Mouse (Mus musculus) heart, postnatal 25 days (tissue): ENCODE measurements around the gene Lrrc8e. TPM values are rescaled to one million over a fixed set of nuclear protein-coding genes. Genes with fewer than 3 reads are reported as not detected.

Experiments used
- DNase-seq: peaks from one replicate; pipeline ENCODE4 v3.0.0; 2022; ENCODE audit warnings: low spot score
- intact Hi-C: fragments of 180-260 bp; cut with DNase I; formaldehyde crosslinking; loops from one replicate; pipeline ENCODE4 v1.15.1; 2025
- total RNA-seq, 2 experiments: library from RNA; stranded (reverse); gene quantifications; 2 replicates each; pipeline ENCODE4 v1.2.3; 2021

Lrrc8e gene
- under 1 TPM; 0.08 to 0.34 TPM for total RNA-seq

DNA sequence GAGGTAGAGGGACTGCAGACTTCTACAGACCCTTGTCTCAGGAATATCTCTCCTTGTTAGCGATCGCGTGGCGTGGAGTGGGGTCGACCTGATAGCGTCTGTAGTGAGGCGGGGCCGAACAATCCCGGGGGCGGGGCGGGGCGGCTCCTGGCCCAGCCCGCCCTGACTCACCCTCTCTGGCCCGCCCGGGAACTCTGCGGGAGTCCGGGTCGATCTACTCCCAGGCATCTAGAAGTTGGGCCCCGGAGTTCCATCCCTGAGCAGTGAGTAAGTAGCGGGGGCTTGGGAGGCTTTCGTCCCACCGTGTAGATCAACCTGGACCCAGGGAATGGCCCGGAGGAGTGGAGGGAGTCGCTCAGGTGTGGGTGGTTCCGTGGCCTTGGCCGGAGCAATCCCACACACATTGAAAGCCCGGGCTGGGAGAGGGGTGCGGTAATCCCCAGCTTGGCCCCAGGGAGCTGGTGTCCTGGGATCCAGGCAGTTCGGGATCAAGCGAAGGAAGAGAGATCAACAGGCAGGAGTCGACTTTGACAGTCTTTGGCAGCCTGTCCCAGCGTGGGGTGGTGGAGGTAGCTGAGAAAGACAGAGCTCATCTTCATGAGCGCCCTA lies at the start of gene Lrrc8e:
Lrrc8e (plus strand) TSS at position 89 of the 609 bp plus-strand sequence.
- intact Hi-C loops: no loop called here
- no peak for DNase-seq

DNA sequence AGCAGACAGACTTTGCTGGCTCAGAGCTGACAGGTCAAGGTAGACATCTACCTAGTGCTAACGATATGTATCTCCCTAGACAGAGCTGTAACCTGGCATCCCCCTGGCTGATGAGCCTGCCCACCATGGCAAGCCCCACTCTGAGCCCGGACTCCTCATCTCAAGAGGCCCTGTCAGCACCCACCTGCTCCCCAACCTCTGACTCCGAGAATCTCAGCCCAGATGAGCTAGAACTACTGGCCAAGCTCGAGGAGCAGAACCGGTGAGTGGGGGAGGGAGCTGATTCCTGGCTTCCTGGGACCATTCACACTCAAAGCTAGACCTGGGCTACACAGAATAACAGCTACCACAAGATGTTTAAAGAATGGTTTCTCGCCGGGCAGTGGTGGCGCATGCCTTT lies 43.2 kb upstream of the Lrrc8e start:
- no peak for DNase-seq
- intact Hi-C loops: no loop called here

DNA sequence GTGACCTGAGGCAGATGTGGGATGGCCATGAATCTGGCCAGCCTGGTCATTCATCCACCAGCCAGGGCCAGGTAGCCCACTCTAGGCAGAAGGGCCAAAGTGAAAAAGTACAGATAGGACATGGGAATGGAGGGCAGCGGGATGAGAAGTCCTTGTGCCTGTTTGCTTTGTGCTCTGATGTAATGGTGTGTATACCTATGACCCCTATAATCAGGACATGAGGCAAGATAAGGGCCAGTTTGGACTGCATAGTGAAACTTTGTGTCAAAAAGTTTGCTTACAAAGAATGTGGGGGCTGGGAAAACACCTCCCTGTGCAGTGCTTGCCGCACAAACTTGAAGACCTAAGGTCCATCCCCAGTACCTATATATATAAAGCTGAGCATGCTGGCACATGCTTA lies 40.5 kb upstream of the Lrrc8e start:
- intact Hi-C loops: no loop called here
- DNase-seq: no peak

DNA sequence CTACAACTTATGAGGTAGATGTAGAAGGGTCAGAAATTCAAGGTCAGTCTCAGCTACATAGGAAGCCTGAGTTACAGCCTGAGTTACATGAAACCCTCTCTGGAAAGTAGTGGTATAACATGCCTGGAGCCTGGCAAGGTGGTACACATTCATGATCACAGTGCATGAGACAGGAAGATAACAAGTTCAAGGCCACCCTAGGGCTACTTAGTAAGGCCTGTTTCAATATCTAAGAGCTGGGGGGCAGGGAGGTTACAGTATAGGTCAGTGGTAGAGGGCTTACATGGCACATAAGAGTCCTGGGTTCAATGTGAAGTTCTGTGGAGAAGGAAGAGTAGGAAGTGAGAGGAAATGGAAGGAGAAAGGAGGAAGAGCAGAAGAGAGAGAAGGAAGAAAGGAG lies 38.0 kb upstream of the Lrrc8e start:
- intact Hi-C loops: no loop called here
- no peak for DNase-seq

DNA sequence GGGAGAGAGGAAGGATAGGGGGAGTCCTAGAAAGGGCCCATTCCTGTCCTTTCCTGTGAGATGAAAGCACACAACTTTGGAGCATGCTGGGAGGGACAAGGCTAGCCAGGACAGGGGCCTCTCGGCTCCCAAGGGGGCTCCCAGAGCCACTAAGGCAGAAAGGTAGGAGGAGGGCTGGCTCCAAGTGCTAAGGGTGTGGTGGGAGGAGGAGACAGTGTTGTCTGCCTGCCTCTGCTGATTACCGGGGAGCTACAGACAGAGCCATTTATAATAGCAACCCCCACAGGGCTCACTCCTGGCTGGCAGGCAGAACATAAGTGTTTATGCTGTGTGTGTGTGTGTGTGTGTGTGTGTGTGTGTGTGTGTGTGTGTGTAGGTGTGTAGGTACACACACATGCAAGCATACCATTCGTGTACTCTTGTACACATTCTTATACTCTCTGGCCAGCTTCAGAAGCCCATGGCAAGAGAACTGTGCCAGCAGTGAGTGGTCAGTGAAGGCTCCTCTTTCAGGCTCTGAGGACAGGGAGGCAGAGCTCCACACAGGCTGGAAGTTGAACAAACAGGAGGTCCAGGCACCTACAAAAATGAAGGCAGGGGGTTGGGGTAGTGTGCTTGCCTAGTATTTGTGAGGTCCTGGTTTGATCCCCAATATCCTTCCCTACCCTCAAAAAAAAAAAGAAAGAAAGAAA lies 37.5 kb upstream of the Lrrc8e start:
- DNase-seq: no peak
- intact Hi-C loops: no loop called here

DNA sequence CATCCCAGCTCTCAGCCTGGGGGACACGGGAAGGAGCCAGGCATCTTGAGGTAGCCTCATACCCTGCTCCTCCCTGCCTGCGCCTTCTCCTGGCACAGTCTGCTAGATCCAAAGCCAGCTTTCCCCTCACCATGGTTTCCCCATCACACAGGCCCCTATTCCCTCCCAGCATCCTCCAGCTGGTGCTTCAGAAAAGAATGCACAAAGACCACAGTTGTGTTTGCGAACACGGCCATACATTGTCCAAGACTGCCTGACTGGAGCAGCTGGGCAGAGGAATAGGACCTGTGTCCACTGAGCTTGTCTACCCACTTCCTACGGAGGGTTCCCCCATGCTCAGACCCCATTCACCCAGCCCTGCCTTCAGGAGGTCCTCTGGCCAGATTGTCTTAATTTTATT lies 34.3 kb upstream of the Lrrc8e start:
- intact Hi-C loops: loop anchor here (5.0 kb wide), 3 partner anchors 65 to 180 kb away; partner anchors contain the start of gene Ctxn1
- no peak for DNase-seq

DNA sequence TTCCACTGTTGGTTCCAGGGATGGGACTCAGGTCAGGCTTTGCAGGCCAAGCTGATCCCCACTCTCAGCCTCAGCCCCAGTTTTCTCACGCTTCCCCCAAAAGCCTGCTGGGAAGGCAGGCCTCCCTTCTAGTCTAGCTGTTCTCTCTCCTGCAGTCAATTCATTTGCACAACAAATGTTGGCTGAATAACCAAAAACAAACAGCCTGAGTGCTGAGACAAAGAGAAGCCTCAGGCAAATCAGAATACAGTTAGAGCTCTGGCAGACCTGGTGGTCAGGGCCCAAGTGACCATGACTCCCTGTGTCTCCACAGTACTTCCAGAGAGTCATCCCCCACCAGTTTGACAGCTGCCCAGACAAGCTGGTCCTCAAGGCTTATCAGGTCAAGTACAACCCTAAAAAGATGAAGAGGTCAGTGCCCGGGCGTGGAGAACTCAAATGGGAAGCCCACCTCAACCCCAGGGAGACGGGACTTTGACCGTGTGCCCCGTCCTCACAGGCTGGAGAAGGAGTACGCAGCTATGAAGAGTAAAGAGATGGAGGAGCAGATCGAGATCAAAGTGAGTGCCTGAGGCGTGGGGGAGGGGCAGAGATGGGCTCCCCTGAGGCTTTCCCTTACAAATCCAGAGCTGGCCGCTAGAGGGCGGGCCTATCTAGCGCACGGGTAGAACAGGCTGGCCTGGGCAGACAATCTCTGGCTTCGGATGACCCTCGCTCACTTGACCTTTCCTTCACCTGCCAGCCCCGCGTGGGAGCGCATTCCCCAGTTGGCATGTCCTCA lies 33.6 kb upstream of the Lrrc8e start:
- intact Hi-C loops: loop anchor here (5.0 kb wide), 3 partner anchors 64 to 179 kb away; partner anchors contain the start of gene Ctxn1
- DNase-seq: peak; percentile 58

DNA sequence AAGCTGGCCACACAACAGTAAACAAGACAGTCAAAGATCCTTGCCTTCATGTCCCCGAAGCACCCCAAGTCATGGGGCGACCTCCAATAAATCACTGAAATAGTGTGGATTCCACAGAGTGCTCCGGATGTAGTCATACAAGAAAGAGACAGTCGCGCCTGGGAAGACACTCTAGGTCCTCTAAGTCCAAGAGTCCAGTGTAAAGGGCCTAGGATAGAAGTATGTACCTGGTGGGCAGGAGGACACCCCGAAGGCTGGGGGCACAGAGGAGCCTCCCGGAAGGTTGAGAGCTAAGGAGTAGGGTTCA lies 33.1 kb upstream of the Lrrc8e start:
- intact Hi-C loops: loop anchor here (5.0 kb wide), 3 partner anchors 64 to 179 kb away; partner anchors contain the start of gene Ctxn1
- no peak for DNase-seq

DNA sequence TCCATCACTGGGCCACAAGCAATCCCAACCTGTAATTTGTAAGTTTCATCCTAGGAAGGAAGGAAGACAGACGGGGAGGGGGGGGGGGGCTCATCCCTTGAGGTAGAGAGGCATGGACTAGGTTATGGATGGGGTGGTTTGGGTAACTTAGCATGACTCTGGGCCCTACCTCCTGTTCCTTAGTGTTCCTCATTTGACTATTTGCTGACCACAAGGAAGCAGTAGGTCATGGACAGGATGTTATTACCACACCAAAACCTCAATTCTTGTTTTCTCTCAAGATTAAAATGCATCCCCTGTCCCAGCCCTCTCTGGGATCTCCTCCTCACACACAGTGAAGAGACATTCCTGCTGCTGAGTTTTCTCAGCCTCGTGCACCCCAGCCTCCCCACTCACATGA lies 25.3 kb upstream of the Lrrc8e start:
- intact Hi-C loops: no loop called here

DNA sequence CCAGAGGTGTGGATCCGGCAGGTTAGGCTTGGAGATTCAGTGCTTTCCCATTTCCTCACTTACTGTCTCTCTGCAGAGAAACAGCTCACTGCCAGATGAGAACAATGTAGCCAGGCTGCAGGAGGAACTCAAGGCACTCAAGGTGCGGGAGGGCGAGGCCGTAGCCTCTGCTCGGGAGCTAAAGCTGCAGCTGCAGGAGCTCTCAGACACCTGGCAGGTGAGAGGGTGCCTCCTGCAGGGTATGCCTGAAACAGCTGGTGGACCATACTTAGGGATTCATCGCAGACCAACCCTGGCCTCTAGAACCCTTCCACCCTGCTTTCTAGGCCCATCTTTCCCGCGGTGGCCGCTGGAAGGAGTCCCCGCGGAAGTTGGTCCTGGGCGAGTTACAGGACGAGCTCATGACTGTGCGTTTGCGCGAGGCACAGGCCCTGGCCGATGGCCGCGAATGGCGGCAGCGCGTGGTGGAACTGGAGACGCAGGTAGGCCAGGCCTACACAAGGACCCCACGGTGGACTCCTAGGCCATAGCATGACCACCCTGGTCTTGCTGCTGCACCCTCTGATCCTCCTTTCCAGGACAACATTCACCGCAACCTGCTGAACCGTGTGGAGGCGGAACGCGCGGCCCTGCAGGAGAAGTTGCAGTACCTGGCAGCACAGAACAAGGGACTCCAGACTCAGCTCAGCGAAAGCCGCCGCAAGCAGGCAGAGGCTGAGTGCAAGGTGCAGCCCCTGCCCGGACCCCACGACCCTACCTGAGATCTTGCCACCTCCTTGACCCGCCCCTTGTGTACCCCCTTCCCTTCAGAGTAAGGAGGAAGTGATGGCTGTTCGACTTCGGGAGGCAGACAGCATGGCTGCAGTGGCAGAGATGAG lies 21.1 kb upstream of the Lrrc8e start:
- intact Hi-C loops: no loop called here
- DNase-seq: no peak

More for the DNA sequence above, 25.3 kb upstream of the Lrrc8e start:
- no peak for DNase-seq

DNA sequence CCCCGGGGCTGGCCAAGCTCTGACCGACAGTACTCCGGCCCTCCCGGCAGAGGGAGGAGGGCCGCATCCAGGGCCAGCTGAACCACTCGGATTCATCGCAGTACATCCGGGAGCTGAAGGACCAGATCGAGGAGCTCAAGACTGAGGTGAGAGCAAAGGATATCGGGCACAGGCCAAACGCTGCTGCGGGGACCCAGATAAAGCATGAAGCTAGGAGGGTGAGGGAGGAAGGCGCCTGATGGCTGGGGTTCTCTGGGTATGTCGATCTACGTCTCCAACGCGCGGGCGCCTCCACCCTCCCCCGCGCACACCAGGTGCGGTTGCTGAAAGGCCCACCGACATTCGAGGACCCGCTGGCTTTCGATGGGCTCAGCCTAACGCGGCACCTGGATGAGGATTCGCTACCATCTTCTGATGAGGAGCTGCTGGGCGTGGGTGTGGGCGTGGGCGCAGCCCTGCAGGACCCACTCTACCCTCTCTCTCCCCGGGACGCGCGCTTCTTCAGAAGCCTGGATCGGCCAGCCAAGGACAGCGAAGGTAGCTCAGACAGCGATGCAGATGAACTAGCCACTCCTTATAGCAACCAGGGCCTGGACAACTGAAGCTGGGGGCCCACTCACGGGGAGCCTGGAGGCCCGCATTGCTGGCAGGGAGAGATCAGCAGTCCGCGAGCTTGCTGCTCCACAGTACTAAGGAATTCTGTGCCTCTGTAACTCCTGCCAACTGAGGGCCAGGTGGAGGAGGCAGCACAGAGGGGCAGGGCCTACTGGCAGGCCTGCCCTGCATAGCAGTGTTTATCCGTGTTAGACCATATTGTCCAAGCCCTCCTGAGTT lies 20.2 kb upstream of the Lrrc8e start:
- intact Hi-C loops: no loop called here
- no peak for DNase-seq

DNA sequence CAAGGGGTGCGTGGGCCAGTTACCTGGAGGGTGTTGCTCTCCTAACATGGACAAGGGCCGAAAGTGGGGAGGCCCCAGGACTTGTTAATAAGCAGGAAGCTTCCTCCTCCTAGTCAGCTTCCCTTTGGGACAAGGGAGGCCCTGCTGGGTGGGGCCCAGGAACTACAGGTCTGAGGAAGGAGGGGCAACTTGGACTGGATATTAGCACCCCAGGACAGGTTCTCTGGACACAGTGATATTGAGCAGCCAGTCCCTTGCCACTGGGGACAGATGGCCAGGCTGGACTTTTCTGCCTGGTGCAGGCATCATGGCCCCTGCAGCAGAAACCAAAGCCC lies 19.6 kb upstream of the Lrrc8e start:
- intact Hi-C loops: no loop called here
- no peak for DNase-seq

DNA sequence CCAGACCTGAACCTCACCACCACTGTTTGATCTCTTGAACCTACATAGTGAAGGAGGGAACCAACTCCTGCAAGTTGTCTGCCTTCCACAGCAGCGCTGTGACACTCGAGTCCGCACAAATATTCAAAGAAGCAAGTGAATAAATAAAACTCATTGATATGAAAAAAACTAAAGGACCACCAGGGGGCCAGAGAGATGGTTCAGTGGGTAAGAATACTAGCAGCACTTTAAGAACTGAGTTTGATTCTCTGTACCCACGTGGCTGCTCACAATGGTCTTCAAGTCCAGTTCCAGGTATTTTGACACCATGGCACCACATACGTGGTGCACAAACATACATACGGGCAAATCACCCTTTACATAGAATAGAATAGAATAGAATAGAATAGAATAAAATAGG lies 15.5 kb upstream of the Lrrc8e start:
- intact Hi-C loops: no loop called here
- DNase-seq: no peak

DNA sequence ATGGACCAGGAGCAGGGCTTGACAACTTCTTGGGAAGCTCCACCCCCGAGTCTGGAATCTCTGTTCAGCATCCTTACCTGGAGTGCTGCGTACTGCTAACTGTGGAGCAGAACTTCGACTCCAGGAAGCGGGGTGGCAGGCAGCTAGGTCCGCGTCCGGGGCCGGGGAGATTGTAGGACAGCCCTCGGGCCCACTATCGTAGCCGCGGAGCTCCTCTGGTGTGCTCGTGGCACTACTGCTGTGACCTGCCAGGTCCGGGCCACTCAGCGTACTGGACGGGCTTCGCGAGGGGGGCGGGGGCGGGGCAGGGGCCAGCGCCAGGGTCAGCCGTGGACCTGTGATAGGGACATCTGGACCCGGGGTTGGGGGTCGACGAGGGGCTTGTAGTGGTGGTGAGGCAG lies 13.8 kb upstream of the Lrrc8e start:
- DNase-seq: no peak
- intact Hi-C loops: no loop called here

DNA sequence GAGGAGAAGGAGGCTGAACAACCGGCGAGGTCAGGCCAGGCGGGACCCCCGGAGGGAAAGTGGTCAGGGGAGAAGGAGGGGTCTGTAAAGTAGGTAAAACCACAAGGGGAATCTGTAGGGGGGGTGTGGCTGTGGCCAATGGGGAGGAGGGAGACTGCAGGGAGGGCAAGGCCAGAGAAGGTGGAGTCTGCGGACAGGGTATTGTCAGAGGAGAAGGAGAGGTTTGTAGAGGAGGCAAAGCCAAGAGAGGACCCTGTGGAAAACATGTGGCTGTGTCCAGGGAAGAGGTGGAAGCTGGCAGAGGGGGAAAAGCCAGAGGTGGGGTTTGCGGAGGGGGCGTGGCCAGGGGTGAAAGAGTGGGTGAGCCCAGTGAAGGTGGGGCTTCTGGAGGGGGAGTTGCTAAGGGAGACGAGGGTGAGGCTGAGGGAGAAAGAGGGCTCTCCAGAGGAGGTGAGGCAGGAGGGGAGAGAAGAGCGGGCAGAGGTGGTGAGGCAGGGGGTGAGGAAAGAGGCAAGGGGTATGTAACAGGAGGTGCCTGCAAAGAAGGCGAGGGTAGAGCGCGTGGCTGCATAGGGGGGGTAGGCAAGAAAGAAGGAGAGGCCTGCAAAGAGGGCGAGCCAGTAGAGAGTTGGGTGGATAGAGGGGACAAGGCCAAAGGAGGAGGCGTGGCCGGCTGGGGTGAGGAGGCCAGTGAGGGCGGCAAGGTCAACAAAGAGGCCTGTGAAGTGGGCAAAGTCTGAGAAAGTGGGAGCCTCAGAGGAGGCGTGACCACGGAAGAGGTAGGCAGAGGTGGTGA lies 13.2 kb upstream of the Lrrc8e start:
- DNase-seq: peak; percentile 17
- intact Hi-C loops: no loop called here

DNA sequence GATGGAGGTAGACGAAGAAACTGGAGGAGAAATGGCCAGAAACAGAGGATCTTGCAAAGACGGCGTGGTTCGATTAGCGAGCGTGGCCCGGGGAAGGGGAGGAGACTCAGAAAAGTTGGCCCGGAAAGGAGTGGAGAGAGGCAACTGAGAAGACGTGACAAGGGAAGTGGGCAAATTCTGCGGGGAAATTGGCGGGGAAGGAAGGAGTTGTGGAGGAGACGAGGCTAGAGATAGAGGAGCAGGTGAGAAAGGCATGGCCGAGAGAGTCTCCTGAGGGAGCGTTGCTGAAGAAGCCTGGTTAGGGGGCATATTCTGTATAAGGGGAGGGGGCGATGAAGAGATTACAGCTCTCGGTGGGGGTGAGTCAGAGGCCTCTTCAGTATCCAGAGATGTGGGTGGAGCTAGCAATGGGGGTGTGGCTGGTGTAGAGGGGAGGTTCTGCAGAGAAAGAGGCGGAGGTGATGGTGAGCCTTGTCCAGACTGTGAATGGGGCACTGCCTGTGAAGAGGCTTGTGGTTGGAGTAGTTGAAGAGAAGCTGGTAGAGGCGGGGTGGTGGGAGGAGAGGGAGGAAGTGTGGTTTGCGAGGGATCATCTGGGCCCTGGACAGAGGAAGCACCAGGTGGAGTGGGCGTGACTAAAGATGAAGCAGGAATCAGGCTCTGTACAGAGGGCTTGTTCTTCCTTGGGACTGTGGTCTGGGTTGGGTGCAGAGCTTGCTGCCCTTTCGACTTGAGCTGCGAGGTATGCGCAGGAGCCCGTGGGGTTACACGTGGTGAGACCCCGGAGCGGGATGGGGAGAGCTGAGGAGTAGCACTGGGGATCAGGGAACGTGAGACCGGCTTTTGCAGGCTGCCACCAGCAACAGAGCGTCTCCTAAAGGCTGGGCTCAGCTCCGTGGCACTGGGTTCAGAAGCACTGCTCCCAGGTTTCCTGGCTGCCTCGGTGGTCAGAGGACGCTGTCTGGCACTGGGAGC lies 12.3 kb upstream of the Lrrc8e start:
- DNase-seq: no peak
- intact Hi-C loops: no loop called here

DNA sequence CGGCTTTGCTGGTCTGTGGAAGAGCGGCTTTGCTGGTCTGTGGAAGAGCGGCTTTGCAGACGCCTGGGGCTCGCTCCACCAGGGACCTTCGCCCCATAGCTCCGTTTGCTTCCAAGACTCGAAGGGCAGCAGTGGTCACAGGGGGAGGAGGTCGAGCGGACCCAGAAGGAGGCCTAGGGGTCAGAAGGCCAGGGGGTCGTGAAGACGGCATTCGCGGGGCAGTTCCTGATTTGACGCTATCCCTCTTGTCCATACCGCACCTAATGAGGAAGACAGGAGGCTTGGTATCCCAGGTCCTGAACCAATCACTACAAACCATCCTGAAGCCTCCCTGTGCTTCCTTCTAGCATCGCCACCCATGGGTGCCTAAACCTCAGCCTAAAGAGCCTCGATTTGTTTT lies 10.3 kb upstream of the Lrrc8e start:
- intact Hi-C loops: no loop called here
- DNase-seq: no peak
